Mouse (Mus musculus) forebrain, embryonic 11.5 days (tissue): ENCODE results near the gene Ptprd. TPM values are rescaled to one million over a fixed set of nuclear protein-coding genes. Genes with fewer than 3 reads are reported as not detected.
A peak's percentile ranks its signal among the peaks of the same experiment; 100 is the strongest.

Source experiments
- ATAC-seq: fragments of 200-750 bp; cut with Nextera tagmentation; replicated peaks from 2 replicates; pipeline ENCODE4 v1.8.0; 2017; ENCODE audit warnings: moderate TSS enrichment; ENCODE audit not compliant: low FRiP score
- DNase-seq: peaks from one replicate; pipeline ENCODE4 v3.0.0-alpha.2; 2017; ENCODE audit warnings: low spot score
- H3K27ac ChIP-seq: fragments of 300-500 bp; sonication (generic); 2 replicates; pipeline ENCODE4 v1.5.1; 2014; ENCODE audit warnings: low read depth, low read length
- H3K27me3 ChIP-seq: fragments of 300-500 bp; sonication (generic); 2 replicates; pipeline ENCODE4 v1.6.1; 2014; ENCODE audit warnings: mild to moderate bottlenecking, low read length, mixed read lengths; ENCODE audit not compliant: control insufficient read depth, insufficient read depth
- H3K36me3 ChIP-seq: fragments of 300-500 bp; sonication (generic); 2 replicates; pipeline ENCODE4 v1.6.1; 2014; ENCODE audit warnings: mild to moderate bottlenecking, low read length, moderate library complexity, mixed read lengths; ENCODE audit not compliant: control insufficient read depth, insufficient read depth
- H3K4me1 ChIP-seq: fragments of 300-500 bp; sonication (generic); replicated peaks from 2 replicates; pipeline ENCODE4 v1.6.1; 2014; ENCODE audit warnings: low read length, mixed read lengths; ENCODE audit not compliant: control insufficient read depth, insufficient read depth
- H3K4me2 ChIP-seq: fragments of 300-500 bp; sonication (generic); 2 replicates; pipeline ENCODE4 v1.6.1; 2014; ENCODE audit warnings: low read depth, mild to moderate bottlenecking, low read length, moderate library complexity, mixed read lengths; ENCODE audit not compliant: severe bottlenecking
- H3K4me3 ChIP-seq: fragments of 300-500 bp; sonication (generic); 2 replicates; pipeline ENCODE4 v1.5.1; 2014; ENCODE audit warnings: low read depth, low read length
- H3K9ac ChIP-seq: fragments of 300-500 bp; sonication (generic); 2 replicates; pipeline ENCODE4 v1.6.1; 2014; ENCODE audit warnings: low read length
- H3K9me3 ChIP-seq: fragments of 300-500 bp; sonication (generic); 2 replicates; pipeline ENCODE4 v1.6.1; 2016; ENCODE audit warnings: low read length, mixed read lengths; ENCODE audit not compliant: control insufficient read depth
- WGBS: fragments of 180-500 bp; shearing (Covaris S2); extraction: QIAGEN DNeasy Blood & Tissue Kit; methylation state at CpG from one replicate; pipeline ENCODE4 v1.1.7; 2014; 5-methylcytosine and 5-hydroxymethylcytosine counted together
- polyA plus RNA-seq: library from polyadenylated mRNA; unstranded; fragments of >200 nt; fragmentation: Nextera tagmentation; extraction: Ambion mirVana; gene quantifications from 2 replicates; pipeline ENCODE4 v1.2.1, GENCODE M21; 2014

The Ptprd gene
- polyA plus RNA-seq, 1 experiment from 2014 or later: 30.1 TPM

- H3K9me3 ChIP-seq: no peaks in the 10 kb centered on the region
- no peaks in the 10 kb centered on the region for H3K27me3 ChIP-seq
- H3K4me3 ChIP-seq: no peak overlapping the region
- H3K27ac ChIP-seq: no peak overlapping the region
- H3K4me1 ChIP-seq: no peaks in the 10 kb centered on the region
- no peaks in the 10 kb centered on the region for H3K36me3 ChIP-seq
- no peak for ATAC-seq
- no peak overlapping the region for H3K4me2 ChIP-seq
- no peak for DNase-seq
- 76% methylated on average over 7 of the region's 7 CpGs for WGBS
- no peak overlapping the region for H3K9ac ChIP-seq
Measured at GRCm38 (mm10) chr4:76846265-76846664, 1365.5 kb downstream of the Ptprd start.

- 85% methylated on average over 1 of the region's 1 CpGs for WGBS
- Histone ChIP-seq H3K4me1 (no peaks in the 10 kb centered on the region), H3K36me3 (no peaks in the 10 kb centered on the region), H3K4me2 (no peak overlapping the region), H3K9ac (no peak overlapping the region), H3K27ac (no peak overlapping the region), H3K9me3 (no peaks in the 10 kb centered on the region), H3K4me3 (no peak overlapping the region), H3K27me3 (no peaks in the 10 kb centered on the region)
- DNase-seq (no peak), ATAC-seq (no peak)
Measured at GRCm38 (mm10) chr4:76839016-76839415, 1372.7 kb downstream of the Ptprd start.

GRCm38 (mm10) chr4:76812138-76812537 is 1399.6 kb downstream of the Ptprd start:
- Histone ChIP-seq H3K27me3 (no peaks in the 10 kb centered on the region), H3K9ac (no peak overlapping the region), H3K4me1 (no peaks in the 10 kb centered on the region), H3K4me2 (no peak overlapping the region), H3K9me3 (no peaks in the 10 kb centered on the region), H3K4me3 (no peak overlapping the region), H3K27ac (no peak overlapping the region), H3K36me3 (no peaks in the 10 kb centered on the region)
- DNase-seq (no peak), ATAC-seq (no peak)
- 82% methylated on average over 2 of the region's 2 CpGs for WGBS

- Histone ChIP-seq H3K4me2 (no peak overlapping the region), H3K27ac (no peak overlapping the region), H3K4me3 (no peak overlapping the region), H3K9ac (no peak overlapping the region), H3K36me3 (no peaks in the 10 kb centered on the region), H3K9me3 (no peaks in the 10 kb centered on the region), H3K4me1 (no peaks in the 10 kb centered on the region; the same call in 1 of the 2 replicates), H3K27me3 (no peaks in the 10 kb centered on the region)
- ATAC-seq (no peak), DNase-seq (no peak)
- 84% methylated on average over 4 of the region's 4 CpGs for WGBS
Measured at GRCm38 (mm10) chr4:76802708-76803107, 1409.1 kb downstream of the Ptprd start.

GRCm38 (mm10) chr4:76798010-76799007 is 1413.5 kb downstream of the Ptprd start:
- DNase-seq (peak; percentile 44), ATAC-seq (peak; percentile 70; the same call in 1 of the 2 replicates)
- H3K4me2 ChIP-seq: no peak overlapping the region
- H3K27ac ChIP-seq: no peak overlapping the region
- H3K9ac ChIP-seq: no peak overlapping the region
- no peaks in the 10 kb centered on the region for H3K27me3 ChIP-seq
- H3K36me3 ChIP-seq: no peaks in the 10 kb centered on the region
- no peaks in the 10 kb centered on the region; the same call in 1 of the 2 replicates for H3K4me1 ChIP-seq
- no peaks in the 10 kb centered on the region for H3K9me3 ChIP-seq
- WGBS: 43% methylated on average over 9 of the region's 9 CpGs
- no peak overlapping the region for H3K4me3 ChIP-seq

DNA sequence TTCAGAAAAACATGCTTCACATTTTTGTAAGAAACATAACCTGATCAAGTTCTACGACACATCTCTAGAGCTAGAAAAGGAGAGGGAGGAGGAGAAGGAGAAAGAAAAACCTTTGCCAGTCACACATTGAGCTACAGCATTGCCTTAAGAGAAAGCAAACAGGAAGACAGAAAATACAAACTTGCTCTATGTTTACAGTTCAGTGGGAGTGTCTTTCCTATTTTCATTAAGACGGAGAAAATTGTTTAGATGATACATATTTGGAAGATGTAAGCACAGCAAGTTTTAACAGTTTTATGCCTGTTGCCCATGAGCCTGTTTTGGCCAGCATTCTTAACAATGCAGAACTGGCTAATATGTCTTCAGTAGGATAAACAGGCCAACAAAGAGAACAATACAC is 1426.4 kb downstream of the Ptprd start:
- no peak overlapping the region for H3K4me3 ChIP-seq
- H3K9ac ChIP-seq: no peak overlapping the region
- H3K36me3 ChIP-seq: no peaks in the 10 kb centered on the region
- no peak for ATAC-seq
- no peaks in the 10 kb centered on the region for H3K27me3 ChIP-seq
- H3K4me2 ChIP-seq: no peak overlapping the region
- no peak overlapping the region for H3K27ac ChIP-seq
- H3K4me1 ChIP-seq: no peaks in the 10 kb centered on the region
- no peaks in the 10 kb centered on the region for H3K9me3 ChIP-seq
- DNase-seq: no peak
- 90% methylated on average over 2 of the region's 2 CpGs for WGBS

DNA sequence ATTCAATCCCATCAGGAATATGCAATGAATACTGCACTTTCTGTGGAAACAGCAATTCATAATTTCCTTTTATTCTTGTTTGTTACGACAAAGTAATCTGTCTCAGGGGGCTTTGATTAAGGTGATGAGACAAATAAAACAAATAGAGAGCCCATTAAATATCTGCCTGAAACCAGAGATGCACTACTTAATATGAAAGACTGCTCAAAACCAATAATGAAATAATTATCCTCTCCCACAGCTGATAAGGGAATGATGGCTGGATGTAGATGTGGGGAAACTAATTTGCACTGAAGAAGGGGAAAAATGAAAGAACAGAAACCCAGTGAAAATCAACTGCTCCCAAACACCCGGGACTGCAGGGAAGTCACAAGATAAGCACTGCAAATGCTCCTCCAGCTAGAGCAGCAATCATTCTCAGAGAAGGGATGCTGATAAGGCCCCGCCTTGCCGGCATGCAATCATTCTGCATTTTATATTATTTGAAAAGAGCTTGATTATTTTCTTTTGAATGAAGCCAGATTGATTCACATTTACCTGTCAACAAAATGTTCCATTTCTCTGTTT is 1432.1 kb downstream of the Ptprd start:
- Histone ChIP-seq H3K4me3 (no peak overlapping the region), H3K4me2 (no peak overlapping the region), H3K27ac (no peak overlapping the region), H3K4me1 (no peaks in the 10 kb centered on the region), H3K9ac (no peak overlapping the region), H3K27me3 (no peaks in the 10 kb centered on the region), H3K9me3 (no peaks in the 10 kb centered on the region), H3K36me3 (no peaks in the 10 kb centered on the region)
- DNase-seq (no peak), ATAC-seq (no peak)
- 83% methylated on average over 4 of the region's 4 CpGs for WGBS

DNA sequence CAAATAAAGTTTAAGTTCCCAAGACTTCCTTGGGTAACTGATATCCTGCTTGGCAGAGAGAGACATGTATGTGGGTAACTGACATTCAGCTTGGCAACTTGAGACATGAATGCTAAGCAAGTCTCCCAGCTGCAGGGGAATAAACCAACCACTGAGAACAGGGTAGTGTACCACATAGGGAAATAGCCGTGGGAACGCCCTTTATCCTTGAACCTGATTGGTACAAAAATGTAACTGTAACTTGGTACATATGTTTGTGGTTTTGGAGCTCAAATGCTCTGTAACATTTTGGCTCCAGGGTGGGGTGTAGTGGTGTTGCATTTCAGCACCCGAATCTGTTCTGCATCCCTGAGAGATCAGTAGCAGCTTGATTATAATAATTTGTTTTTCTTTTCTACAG is 1444.8 kb downstream of the Ptprd start:
- 79% methylated on average over 3 of the region's 3 CpGs for whole genome bisulfite sequencing
- Histone ChIP-seq H3K9me3 (no peaks in the 10 kb centered on the region), H3K4me1 (no peaks in the 10 kb centered on the region), H3K27me3 (no peaks in the 10 kb centered on the region), H3K4me2 (no peak overlapping the region), H3K27ac (no peak overlapping the region), H3K36me3 (no peaks in the 10 kb centered on the region), H3K4me3 (no peak overlapping the region), H3K9ac (no peak overlapping the region)
- no peak for ATAC-seq
- no peak for DNase-seq
